Comparison of ENCODE assay signal across 28 mouse cellular contexts in genomic region chr19:24480916-24481315, GRCm38 (mm10).
"Had no signal": no experiment of that assay in that cellular context is flagged by ENCODE, and none has a peak within 500 bp of the region (broad histone marks: within the 10 kb centered on the region; RNA-seq: fewer than 3 reads in every experiment).

No protein-coding gene starts in this region.

- H3K27ac ChIP-seq: embryonic facial prominence, embryonic 10.5 days; embryonic facial prominence, embryonic 12.5 days; embryonic facial prominence, embryonic 13.5 days; embryonic facial prominence, embryonic 15.5 days; forebrain, embryonic 10.5 days; forebrain, embryonic 12.5 days; forebrain, embryonic 13.5 days; forebrain, embryonic 15.5 days; gastrocnemius, adult 2 months; heart, adult 2 months had no signal

- H3K27me3 ChIP-seq: embryonic facial prominence, embryonic 12.5 days; embryonic facial prominence, embryonic 13.5 days; embryonic facial prominence, embryonic 15.5 days; forebrain, embryonic 12.5 days; forebrain, embryonic 13.5 days; forebrain, embryonic 15.5 days had no signal

- H3K9ac ChIP-seq: embryonic facial prominence, embryonic 12.5 days; embryonic facial prominence, embryonic 13.5 days; embryonic facial prominence, embryonic 15.5 days; forebrain, embryonic 12.5 days; forebrain, embryonic 13.5 days; forebrain, embryonic 15.5 days; forebrain, postnatal 0 days had no signal

- H3K4me3 ChIP-seq: embryonic facial prominence, embryonic 10.5 days; embryonic facial prominence, embryonic 12.5 days; embryonic facial prominence, embryonic 13.5 days; embryonic facial prominence, embryonic 15.5 days; erythroblast, embryonic 14.5 days; forebrain, embryonic 10.5 days; forebrain, embryonic 12.5 days; forebrain, embryonic 13.5 days; forebrain, embryonic 15.5 days; gastrocnemius, adult 2 months; heart, adult 2 months had no signal

- H3K4me2 ChIP-seq: embryonic facial prominence, embryonic 12.5 days; embryonic facial prominence, embryonic 13.5 days; embryonic facial prominence, embryonic 15.5 days; forebrain, embryonic 12.5 days; forebrain, embryonic 13.5 days; forebrain, embryonic 15.5 days had no signal

- H3K9me3 ChIP-seq: embryonic facial prominence, embryonic 10.5 days; embryonic facial prominence, embryonic 12.5 days; embryonic facial prominence, embryonic 13.5 days; embryonic facial prominence, embryonic 15.5 days; forebrain, embryonic 10.5 days; forebrain, embryonic 12.5 days; forebrain, embryonic 13.5 days; forebrain, embryonic 15.5 days had no signal

- DNase-seq: cerebellum, adult 2 months; cerebellum, adult 8-10 months; cerebellum, adult 9-10 months; cerebellum, adult 9-11 months; cerebellum, postnatal 10 days; cerebellum, postnatal 14 days; cerebellum, postnatal 25 days; cerebellum, postnatal 36 days; embryo, embryonic 11 days; forebrain, postnatal 0 days; gastrocnemius, adult 2 months; gastrocnemius, postnatal 10 days; gastrocnemius, postnatal 14 days; gastrocnemius, postnatal 25 days; gastrocnemius, postnatal 36 days; heart, adult 18-20 months; heart, adult 2 months had no signal

- ATAC-seq: forebrain, embryonic 13.5 days; forebrain, embryonic 14.5 days; forebrain, embryonic 15.5 days; forebrain, embryonic 16.5 days; forebrain, postnatal 0 days had no signal

- H3K36me3 ChIP-seq: embryonic facial prominence, embryonic 10.5 days; embryonic facial prominence, embryonic 12.5 days; embryonic facial prominence, embryonic 13.5 days; embryonic facial prominence, embryonic 15.5 days; forebrain, embryonic 10.5 days; forebrain, embryonic 12.5 days; forebrain, embryonic 15.5 days had no signal
